Mouse (Mus musculus) CH12.LX (cell line): ENCODE data around the gene Robo1.

Source experiments
- CTCF ChIP-seq, 2 experiments: IDR thresholded peaks in 1 of 2; conservative IDR thresholded peaks in 1 of 2; 2 replicates each; pipeline ENCODE4 v1.5.1; 2011 to 2012; ENCODE audit warnings: low read depth in 2 of 2, low read length in 2 of 2, improper control_type of control experiment in 1 of 2, inconsistent platforms in 1 of 2, mild to moderate bottlenecking in 1 of 2, moderate library complexity in 1 of 2
- E2F4 ChIP-seq: IDR thresholded peaks from 2 replicates; pipeline ENCODE4 v1.6.1; 2011; ENCODE audit warnings: low read depth, low read length, improper control_type of control experiment; ENCODE audit not compliant: insufficient replicate concordance
- MXI1 ChIP-seq: IDR thresholded peaks from 2 replicates; pipeline ENCODE4 v1.6.1; 2011; ENCODE audit warnings: mild to moderate bottlenecking, low read depth, low read length, improper control_type of control experiment
- NRF1 ChIP-seq: IDR thresholded peaks from 2 replicates; pipeline ENCODE4 v1.6.1; 2014; ENCODE audit warnings: low read depth, mild to moderate bottlenecking, inconsistent platforms, low read length, improper control_type of control experiment, moderate library complexity
- POLR2A ChIP-seq: IDR thresholded peaks from 2 replicates; pipeline ENCODE4 v1.6.1; 2011; ENCODE audit warnings: low read depth, mild to moderate bottlenecking, improper control_type of control experiment, low read length
- POLR2AphosphoS2 ChIP-seq: IDR thresholded peaks from 2 replicates; pipeline ENCODE4 v1.6.1; 2011; ENCODE audit warnings: low read depth, low read length, improper control_type of control experiment
- UBTF ChIP-seq: IDR thresholded peaks from 2 replicates; pipeline ENCODE4 v1.6.1; 2012; ENCODE audit warnings: low read depth, mild to moderate bottlenecking, inconsistent platforms, low read length, improper control_type of control experiment, moderate library complexity
- USF2 ChIP-seq: conservative IDR thresholded peaks from 2 replicates; pipeline ENCODE4 v1.6.1; 2011; ENCODE audit warnings: low read depth, low read length, improper control_type of control experiment
- ZKSCAN1 ChIP-seq: IDR thresholded peaks from 2 replicates; pipeline ENCODE4 v1.6.1; 2012; ENCODE audit warnings: low read depth, inconsistent platforms, low read length, improper control_type of control experiment, borderline replicate concordance
- ZNF384 ChIP-seq: IDR thresholded peaks from 2 replicates; pipeline ENCODE4 v1.6.1; 2012; ENCODE audit warnings: low read depth, low read length, improper control_type of control experiment, inconsistent platforms

- TF ChIP-seq CTCF (conservative IDR thresholded peaks at IDR 0.05 in 1 of 2, IDR thresholded peaks at IDR 0.05 in 1 of 2; ENCODE audit: low read depth in 2 of 2, low read length in 2 of 2) (no peak), POLR2A (no peak), MXI1 (no peak), NRF1 (no peak), ZNF384 (no peak), UBTF (no peak), USF2 (no peak), POLR2AphosphoS2 (no peak), ZKSCAN1 (no peak), E2F4 (no peak)
Observed at GRCm38 (mm10) chr16:72470037-72470673, 162.0 kb downstream of the Robo1 start.
